Mouse (Mus musculus) ES-E14 (cell line): ENCODE measurements around the gene Taar8b.

Experiments
- CHD2 ChIP-seq: IDR thresholded peaks from 2 replicates; pipeline ENCODE4 v1.6.1; 2014; ENCODE audit warnings: mild to moderate bottlenecking, low read depth, low read length, inconsistent platforms
- ZC3H11A ChIP-seq: IDR thresholded peaks from 2 replicates; pipeline ENCODE4 v1.6.1; 2012; ENCODE audit warnings: low read depth, mild to moderate bottlenecking, inconsistent platforms, low read length, borderline replicate concordance
- ZNF384 ChIP-seq: IDR thresholded peaks from 2 replicates; pipeline ENCODE4 v1.6.1; 2012; ENCODE audit warnings: low read depth, low read length, inconsistent platforms

GRCm38 (mm10) chr10:24092194-24092593 is at the start of gene Taar8b:
- TF ChIP-seq ZNF384 (no peak), CHD2 (no peak), ZC3H11A (no peak)
